Mouse (Mus musculus): ENCODE results near the gene Zfp628. TPM values are rescaled to one million over a fixed set of nuclear protein-coding genes. Genes with fewer than 3 reads are reported as not detected.
"Not testable (repeated sequence)": the region's sequence is repeated elsewhere in the genome, so short reads cannot be mapped to it uniquely, and the experiment has no call there.

The Zfp628 gene
- 2.9 and 3.5 TPM in 2 replicates for polyA plus RNA-seq (2016; fragmentation: Nextera tagmentation; extraction: Ambion mirVana)

DNA sequence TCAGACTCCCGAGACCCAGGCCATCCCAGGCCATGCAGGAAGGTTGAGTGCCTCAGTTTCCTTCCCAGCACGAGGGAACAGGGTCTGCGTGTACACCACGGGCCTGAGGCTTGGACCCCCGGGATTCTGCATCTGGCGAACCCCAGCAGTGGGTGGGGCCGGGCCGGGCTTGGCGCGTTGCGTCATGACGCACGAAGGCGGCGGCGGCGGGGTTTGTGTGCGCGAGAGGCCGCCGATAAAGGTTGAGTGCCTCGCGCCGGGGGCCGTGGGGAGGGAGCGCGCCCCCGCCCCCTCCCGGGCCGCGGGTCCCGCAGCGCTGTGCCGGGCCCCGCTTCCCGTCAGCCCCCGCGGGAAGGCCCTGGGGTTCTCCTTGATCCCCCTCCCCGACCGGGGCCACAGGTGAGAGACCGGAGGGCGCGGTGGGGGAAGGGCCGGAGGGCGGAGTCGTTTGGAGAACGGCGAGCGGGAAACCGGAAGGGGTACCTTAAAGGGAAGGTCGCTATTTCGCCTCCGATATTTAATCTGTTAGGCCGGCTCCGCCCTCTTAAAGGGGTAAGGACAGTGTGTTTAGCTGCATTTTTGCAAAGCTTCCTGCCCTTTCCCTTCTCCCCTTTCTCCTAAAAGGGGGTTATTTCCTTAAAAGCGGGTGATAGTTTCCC lies at the start of gene Zfp628:
TSS of gene Zfp628 (plus strand) at position 211 of the 659 bp plus-strand sequence.
- Histone ChIP-seq H3K4me3 (peak within 1 kb of the TSS; percentile 80), H3K4me1 (peaks cover 22% of the 10 kb centered on the region), H3K9me3 (no peaks in the 10 kb centered on the region), H3K36me3 (peaks cover 29% of the 10 kb centered on the region), H3K27ac (peak within 1 kb of the TSS; percentile 99), H3K27me3 (ENCODE audit: insufficient read depth, poor library complexity, severe bottlenecking) (no peaks in the 10 kb centered on the region)
- WGBS = under 1% methylated on average over 56 of the region's 56 CpGs
- DNase-seq (ENCODE audit: low spot score) = peak; percentile 95

DNA sequence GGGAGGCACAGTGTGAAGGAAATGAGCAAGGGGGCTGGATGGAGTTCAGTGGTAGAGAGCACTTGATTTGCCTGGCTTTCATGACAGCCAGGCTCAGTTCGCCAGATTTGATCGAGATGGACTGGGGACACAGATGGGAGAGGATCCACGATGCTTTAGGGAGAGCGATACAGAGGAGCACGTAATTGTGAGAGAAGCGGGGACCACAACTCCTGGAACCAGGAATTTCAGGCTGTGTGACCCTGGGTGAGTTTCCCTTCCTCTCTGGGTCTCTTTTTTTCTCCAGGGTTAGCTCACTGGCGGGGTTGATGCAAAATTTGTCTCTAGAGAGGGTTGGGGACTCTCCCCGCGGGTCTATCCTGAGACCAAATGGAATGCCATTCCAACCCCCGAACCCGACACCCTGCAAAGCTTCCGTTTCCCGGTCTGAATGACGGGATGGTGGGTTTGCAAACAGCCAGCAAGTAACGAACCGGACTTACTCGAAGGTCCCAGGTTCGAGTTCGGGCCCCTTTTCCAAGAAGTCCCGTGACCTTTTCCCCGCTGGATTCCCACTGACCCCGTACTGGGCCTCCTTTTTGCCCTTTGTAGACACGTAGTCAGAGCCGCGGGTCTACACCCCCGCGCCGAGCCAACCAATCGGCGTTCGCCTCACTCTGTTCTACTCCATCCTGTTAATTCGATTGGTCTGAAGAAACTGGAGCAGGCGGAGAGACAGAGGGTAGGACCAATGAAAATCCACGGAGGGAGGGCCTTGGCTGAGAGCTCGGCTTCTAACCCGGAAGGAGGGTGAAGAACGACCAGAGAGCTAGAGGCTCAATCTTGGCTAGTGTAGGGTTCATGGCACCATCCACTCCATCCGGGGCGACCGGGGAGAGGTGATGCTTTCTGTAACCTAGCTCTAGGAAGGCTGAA lies 49.2 kb upstream of the Zfp628 start:
- peak; percentile 99 for DNase-seq (ENCODE audit: low spot score)
- Histone ChIP-seq H3K36me3 (no peaks in the 10 kb centered on the region), H3K4me1 (peaks cover 9% of the 10 kb centered on the region), H3K27me3 (ENCODE audit: insufficient read depth, poor library complexity, severe bottlenecking) (no peaks in the 10 kb centered on the region), H3K9me3 (no peaks in the 10 kb centered on the region), H3K27ac (peak overlapping the region; percentile 92), H3K4me3 (peak overlapping the region; percentile 74)
- 4% methylated on average over 40 of the region's 40 CpGs for WGBS

DNA sequence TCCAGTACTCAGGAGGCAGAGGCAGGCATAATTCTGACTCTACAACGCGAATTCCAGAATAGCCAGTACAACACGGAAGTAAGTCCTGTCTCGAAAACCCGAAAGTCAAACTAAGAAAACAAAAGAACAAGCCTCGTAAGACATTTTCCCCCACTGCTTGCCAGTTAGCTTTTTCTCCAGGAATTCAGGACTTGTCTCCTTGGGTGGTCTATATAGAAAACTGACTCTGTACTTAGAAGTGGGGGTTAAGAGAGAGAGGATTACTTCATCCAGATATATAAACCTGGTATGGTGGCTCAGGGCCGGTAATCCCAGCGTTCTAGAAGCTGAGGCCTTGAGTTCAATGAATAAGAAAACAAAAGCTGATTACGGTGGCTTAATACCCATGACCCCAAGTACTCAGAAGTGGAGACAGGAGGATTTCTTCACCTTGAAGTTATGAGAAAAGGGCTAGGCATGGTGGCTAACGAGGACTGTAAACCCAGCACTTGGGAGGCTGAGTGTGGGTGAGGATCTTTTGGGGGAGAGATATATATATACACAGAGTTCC lies 48.3 kb upstream of the Zfp628 start:
- no peak for DNase-seq (ENCODE audit: low spot score)
- peak overlapping the region; percentile 74 for H3K4me3 ChIP-seq
- H3K4me1 ChIP-seq = peaks cover 9% of the 10 kb centered on the region
- H3K36me3 ChIP-seq = no peaks in the 10 kb centered on the region
- peak overlapping the region; percentile 92 for H3K27ac ChIP-seq
- 48% methylated on average over 10 of the region's 10 CpGs for WGBS
- H3K9me3 ChIP-seq = no peaks in the 10 kb centered on the region
- H3K27me3 ChIP-seq (ENCODE audit: insufficient read depth, poor library complexity, severe bottlenecking) = no peaks in the 10 kb centered on the region

DNA sequence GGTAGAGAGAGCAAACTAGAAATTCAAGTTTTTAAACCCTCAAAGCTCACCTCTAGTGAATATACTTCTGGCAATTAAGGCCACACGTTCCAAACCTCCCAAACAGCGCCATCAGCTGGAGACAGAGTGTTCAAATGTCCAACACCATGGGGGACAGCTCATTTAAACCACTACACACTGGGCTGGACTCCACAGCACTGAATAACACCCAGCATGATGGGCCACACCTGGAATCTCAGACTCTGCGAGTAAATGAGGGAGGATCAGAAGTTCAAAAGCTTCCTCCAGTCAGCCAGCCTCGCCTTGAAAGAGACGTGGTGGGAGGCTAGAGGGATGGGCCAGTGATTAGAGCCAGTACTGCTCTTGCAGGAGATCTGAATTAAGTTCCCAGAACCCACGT lies 44.9 kb upstream of the Zfp628 start, which contains the start of gene Isoc2b:
TSS of gene Isoc2b (minus strand) at position 126 of the 400 bp plus-strand sequence.
- peaks cover 9% of the 10 kb centered on the region for H3K4me1 ChIP-seq
- H3K9me3 ChIP-seq = no peaks in the 10 kb centered on the region
- H3K4me3 ChIP-seq = no peak within 1 kb of the TSS
- 50% methylated on average over 6 of the region's 6 CpGs for WGBS
- no peaks in the 10 kb centered on the region for H3K36me3 ChIP-seq
- no peaks in the 10 kb centered on the region for H3K27me3 ChIP-seq (ENCODE audit: insufficient read depth, poor library complexity, severe bottlenecking)
- no peak for DNase-seq (ENCODE audit: low spot score)
- no peak within 1 kb of the TSS for H3K27ac ChIP-seq

DNA sequence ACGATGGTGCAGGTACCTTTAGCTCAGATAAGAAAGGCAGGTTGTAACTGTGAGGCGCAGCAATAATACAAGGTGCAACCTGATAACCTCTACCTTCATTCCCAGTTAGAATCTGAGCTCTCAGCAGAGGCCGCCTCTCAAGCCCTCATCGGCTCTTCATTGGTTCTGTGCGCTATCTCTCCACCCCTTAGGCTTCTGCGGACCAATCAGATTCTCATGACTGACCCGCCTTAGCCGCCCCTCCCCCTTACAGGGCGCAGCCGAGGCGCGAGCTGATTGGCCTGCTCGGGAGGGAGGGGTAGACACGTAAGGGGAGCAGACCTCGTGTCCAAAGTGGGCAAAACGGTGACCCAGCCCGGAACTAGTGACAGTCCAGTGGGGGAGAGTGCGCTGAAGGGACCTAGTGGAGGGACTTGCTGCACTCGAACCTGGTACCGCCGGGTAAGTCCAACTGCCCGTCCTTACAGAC lies 38.2 kb upstream of the Zfp628 start, which contains the start of gene Isoc2a:
TSS of gene Isoc2a (plus strand) at position 401 of the 469 bp plus-strand sequence.
- H3K27ac ChIP-seq = peak within 1 kb of the TSS; percentile 78
- H3K27me3 ChIP-seq (ENCODE audit: insufficient read depth, poor library complexity, severe bottlenecking) = no peaks in the 10 kb centered on the region
- DNase-seq (ENCODE audit: low spot score) = peak; percentile 98
- H3K36me3 ChIP-seq = no peaks in the 10 kb centered on the region
- no peaks in the 10 kb centered on the region for H3K9me3 ChIP-seq
- peaks cover 8% of the 10 kb centered on the region for H3K4me1 ChIP-seq
- WGBS = under 1% methylated on average over 22 of the region's 22 CpGs
- H3K4me3 ChIP-seq = peak within 1 kb of the TSS; percentile 66

DNA sequence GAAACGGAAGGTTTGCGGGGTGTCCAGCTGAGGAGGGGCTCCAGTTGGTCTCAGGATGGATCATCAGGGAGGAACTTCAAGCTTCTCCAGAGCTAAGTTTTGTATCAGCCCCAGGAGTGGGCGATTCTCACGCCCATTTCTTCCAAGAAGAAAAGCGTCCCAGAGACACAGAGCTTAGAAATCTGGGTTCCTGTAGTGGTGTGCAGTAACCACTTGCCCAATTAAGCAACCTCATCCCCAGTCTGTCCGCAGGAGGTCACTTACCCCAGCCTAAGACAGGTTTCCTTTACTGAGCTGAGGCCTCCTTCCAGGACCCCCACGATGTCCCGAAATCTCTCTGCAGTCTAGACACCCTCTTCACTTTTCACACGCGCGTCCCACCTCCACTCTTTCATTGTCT lies 37.8 kb upstream of the Zfp628 start:
- no peaks in the 10 kb centered on the region for H3K9me3 ChIP-seq
- peak overlapping the region; percentile 78 for H3K27ac ChIP-seq
- no peaks in the 10 kb centered on the region for H3K27me3 ChIP-seq (ENCODE audit: insufficient read depth, poor library complexity, severe bottlenecking)
- H3K4me3 ChIP-seq = peak overlapping the region; percentile 66
- H3K36me3 ChIP-seq = no peaks in the 10 kb centered on the region
- DNase-seq (ENCODE audit: low spot score) = no peak
- 11% methylated on average over 11 of the region's 11 CpGs for WGBS
- H3K4me1 ChIP-seq = peaks cover 8% of the 10 kb centered on the region

DNA sequence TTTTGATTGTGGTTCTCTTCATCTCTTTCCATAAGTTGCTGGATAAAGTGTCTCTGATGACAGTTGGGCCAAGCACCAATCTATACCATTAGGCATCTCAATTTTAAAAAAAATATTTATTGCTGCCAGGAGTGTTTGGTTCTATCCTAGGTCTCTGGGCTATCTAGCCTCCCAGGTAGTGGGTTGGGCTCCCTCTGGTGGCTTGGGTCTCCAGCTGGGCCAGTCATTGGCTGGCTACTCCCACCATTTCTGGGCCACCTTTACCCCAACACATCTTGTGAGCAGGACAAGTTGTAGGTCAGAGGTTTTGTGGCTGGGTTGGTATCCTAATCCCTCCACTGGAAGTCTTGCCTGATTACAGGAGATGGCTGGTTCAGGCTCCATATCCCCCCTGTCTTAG lies 36.8 kb upstream of the Zfp628 start:
- no peak for DNase-seq (ENCODE audit: low spot score)
- peaks cover 8% of the 10 kb centered on the region for H3K4me1 ChIP-seq
- no peak overlapping the region for H3K27ac ChIP-seq
- no peaks in the 10 kb centered on the region for H3K27me3 ChIP-seq (ENCODE audit: insufficient read depth, poor library complexity, severe bottlenecking)
- no peaks in the 10 kb centered on the region for H3K9me3 ChIP-seq
- H3K36me3 ChIP-seq = peaks cover 3% of the 10 kb centered on the region; the same call in 1 of the 2 replicates
- no peak overlapping the region for H3K4me3 ChIP-seq

DNA sequence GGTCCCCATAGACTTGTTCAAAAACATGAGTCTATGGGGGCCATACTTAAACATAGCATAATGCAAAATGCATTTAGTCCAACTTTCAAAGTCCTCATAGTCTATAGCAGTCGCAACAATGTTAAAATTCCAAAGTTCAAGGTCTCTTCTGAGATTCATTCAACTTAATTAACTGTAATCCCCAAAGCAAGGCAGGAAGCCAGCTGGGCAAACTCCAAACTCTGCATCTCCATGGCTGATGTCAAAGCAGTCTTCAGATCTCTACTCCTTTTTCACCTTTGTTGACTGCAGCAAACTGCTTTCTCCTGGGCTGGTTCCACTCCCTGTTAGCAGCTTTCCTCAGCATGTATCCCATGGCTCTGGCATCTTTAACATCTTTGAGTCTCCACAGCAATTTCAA lies 36.0 kb upstream of the Zfp628 start:
- H3K9me3 ChIP-seq; H3K4me3 ChIP-seq; H3K27me3 ChIP-seq (ENCODE audit: insufficient read depth, poor library complexity, severe bottlenecking); H3K27ac ChIP-seq; H3K36me3 ChIP-seq; H3K4me1 ChIP-seq; DNase-seq (ENCODE audit: low spot score): not testable (repeated sequence)
- 80% methylated on average over 1 of the region's 1 CpGs for WGBS

DNA sequence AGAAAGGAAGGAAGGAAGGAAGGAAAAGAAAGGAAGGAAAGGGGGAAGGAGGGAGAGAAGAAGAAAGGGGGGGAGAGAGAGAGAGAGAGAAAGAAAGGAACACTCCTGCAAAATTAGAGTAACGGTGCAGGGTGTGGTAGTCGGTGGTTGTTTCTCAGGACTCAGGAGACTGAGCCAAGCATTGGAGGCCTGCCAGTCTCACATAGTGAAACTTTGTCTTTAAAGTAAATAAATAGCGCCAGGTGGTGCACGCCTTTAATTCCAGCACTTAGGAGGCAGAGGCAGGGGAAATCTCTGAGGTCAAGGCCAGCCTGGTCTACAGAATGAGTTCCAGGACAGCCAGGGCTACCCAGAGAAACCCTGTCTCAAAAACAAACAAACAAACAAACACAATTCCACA lies 28.3 kb upstream of the Zfp628 start:
- DNase-seq (ENCODE audit: low spot score) = no peak
- Histone ChIP-seq H3K4me3 (no peak overlapping the region), H3K27me3 (ENCODE audit: insufficient read depth, poor library complexity, severe bottlenecking) (no peaks in the 10 kb centered on the region), H3K27ac (no peak overlapping the region), H3K36me3 (peaks cover 8% of the 10 kb centered on the region; the same call in 1 of the 2 replicates), H3K4me1 (no peaks in the 10 kb centered on the region), H3K9me3 (no peaks in the 10 kb centered on the region)
- 76% methylated on average over 4 of the region's 4 CpGs for WGBS

DNA sequence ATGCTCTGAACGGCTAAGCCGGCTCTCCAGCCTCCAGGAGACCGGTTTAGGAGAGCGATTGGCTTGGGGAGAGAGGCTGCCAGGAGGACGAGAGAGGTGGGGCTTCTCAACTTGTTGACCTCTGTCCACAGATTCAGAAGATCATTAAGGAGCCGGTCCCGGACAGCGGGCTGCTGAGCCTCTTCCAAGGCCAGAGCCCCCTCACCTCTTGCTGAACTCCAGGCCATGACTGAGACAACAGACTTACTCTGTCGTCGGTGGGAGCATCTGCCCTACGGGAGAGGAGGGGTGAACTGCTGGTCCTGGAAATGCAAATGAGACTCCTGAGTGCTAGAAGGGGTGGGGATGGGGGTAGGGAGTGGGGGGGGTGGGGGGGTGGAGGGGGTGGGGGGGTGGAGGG lies 19.8 kb upstream of the Zfp628 start:
- Histone ChIP-seq H3K36me3 (peaks cover 8% of the 10 kb centered on the region; the same call in 1 of the 2 replicates), H3K4me1 (peaks cover 12% of the 10 kb centered on the region), H3K9me3 (no peaks in the 10 kb centered on the region), H3K27ac (no peak overlapping the region), H3K27me3 (ENCODE audit: insufficient read depth, poor library complexity, severe bottlenecking) (peaks cover 6% of the 10 kb centered on the region; the same call in 1 of the 2 replicates), H3K4me3 (no peak overlapping the region)
- DNase-seq (ENCODE audit: low spot score) = no peak
- 62% methylated on average over 11 of the region's 11 CpGs for WGBS

DNA sequence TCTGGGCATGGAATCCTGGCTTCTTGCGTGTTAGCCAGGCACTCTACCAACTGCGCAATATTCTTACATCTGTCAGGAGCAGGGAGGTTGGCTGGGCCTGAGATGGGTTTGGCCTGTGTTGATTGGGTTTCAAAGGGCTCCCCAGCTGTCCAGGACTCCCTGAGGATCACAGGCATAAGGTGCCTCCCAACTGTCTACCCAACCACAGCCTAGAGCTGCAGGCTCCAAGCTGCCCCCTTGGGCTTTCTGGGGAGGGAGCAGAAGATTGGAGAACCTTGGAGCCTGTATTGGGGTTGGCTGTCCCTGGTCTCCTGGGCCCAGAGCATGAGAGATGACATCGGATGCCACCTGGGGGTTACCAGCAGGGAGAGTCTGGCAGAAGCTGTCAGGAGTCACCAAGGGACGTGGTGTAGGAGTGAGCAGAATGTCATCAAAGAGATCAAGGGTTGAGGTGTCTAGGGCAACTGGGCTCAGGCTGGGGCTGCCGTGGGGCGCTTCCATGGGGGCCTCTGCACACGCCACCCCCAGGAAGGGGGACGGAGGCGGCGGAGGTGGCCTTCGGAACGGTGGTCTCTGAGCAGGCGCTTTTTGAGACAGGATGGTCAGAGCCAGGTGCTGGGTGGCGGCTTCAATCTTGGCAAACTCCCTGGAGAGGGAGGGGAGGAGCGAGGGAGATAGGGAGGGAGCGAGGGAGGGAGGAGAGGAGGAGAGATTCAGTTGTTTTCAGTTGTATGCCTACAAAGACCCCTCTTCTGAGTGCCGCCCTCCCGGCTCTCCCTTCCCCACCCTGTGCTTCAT lies 16.0 kb upstream of the Zfp628 start:
- DNase-seq (ENCODE audit: low spot score) = no peak
- Histone ChIP-seq H3K4me3 (peak overlapping the region; percentile 51), H3K27me3 (ENCODE audit: insufficient read depth, poor library complexity, severe bottlenecking) (peaks cover 6% of the 10 kb centered on the region; the same call in 1 of the 2 replicates), H3K27ac (peak overlapping the region; percentile 87), H3K36me3 (no peaks in the 10 kb centered on the region), H3K4me1 (peaks cover 12% of the 10 kb centered on the region), H3K9me3 (peaks cover 3% of the 10 kb centered on the region)
- 15% methylated on average over 17 of the region's 18 CpGs for WGBS
